Mouse (Mus musculus) embryo, embryonic 10 days (tissue): ENCODE results near the gene Enkd1.

Source experiments
- DNase-seq: peaks from one replicate; pipeline ENCODE4 v3.0.0-alpha.2; 2015; ENCODE audit warnings: low spot score

Gene Enkd1

DNA sequence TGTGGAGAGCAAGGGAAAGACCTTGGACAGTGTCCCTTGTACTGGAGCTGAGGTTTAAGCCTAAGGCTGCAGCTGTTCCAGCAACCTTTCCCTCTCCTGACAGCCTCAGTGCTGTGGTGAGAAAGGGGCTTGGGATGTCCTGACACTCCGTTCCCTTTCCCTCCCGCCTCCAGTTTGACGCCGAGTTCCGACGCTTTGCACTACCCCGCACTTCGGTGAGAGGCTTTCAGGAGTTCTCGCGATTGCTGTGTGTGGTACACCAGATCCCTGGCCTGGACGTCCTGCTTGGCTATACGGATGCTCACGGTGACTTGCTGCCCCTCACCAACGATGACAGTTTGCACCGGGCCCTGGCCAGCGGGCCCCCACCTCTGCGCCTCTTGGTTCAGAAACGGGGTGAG is 6.0 kb downstream of the Enkd1 start:
- peak; percentile 34 for DNase-seq

DNA sequence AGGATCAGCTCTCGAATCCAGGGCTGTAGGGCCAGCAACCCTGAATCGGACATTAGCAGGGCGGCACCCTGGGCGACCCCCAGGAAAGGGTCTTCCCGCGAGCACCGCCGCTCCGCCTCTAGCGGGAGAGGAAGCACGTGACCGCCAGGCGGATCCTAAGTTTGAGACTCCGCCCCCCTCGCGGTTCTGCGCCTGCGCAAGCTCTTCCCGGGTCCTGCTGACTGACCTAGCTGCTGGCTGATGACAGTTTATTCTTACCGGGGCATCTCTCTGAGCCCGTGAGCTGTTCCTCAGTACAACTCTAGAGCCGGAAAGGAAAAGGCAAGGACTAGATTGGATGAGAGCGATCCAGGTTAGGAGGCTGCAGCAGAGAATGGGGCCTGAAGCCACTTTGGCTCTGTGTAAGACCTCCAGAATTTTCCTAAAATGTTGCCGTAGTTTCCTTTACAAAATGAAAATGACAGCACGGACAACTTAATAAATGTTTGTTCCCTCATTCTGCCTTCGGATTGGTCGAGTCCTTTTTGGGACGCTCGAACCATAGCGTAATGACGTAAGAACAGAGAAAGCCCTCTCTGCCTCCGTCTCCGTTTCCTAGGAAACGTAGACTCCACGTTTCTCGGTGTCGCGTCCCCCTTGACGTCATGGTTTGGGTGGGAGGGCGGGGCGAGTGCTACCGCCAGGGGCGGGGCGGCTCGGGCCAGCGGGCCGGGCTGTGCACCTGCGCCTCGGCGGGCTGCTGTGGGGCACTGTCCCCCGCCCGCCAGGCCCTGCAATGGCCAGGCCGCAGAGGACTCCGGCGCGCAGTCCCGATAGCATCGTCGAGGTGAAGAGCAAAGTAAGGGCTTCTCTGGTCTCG is 6.8 kb downstream of the Enkd1 start, which contains the start of the genes Acd and Pard6a:
Gene Acd (minus strand): TSS at position 137 of the 859 bp plus-strand sequence.
Gene Pard6a (plus strand): TSS at position 183 of the 859 bp plus-strand sequence.
- peak; percentile 98 for DNase-seq

DNA sequence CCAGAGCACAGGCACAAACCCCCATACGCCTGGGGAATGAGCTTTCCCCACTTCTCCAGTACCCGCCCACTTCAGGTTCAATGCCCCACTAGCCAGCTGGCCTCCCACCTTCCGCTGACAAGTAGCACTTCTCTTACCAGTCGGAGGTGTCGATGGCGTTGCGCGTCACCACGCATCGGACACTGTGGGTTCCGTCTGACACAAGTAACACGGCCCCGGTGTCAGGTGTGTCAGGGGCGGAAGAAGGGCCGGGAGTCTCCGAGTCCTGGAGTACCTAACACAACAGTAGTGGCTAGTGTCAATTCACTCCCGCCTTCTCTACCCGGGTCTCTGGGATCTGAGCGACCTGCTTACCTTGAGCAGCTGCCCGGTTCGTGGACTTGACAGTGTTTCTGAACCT is 7.4 kb downstream of the Enkd1 start:
- DNase-seq = peak; percentile 66

DNA sequence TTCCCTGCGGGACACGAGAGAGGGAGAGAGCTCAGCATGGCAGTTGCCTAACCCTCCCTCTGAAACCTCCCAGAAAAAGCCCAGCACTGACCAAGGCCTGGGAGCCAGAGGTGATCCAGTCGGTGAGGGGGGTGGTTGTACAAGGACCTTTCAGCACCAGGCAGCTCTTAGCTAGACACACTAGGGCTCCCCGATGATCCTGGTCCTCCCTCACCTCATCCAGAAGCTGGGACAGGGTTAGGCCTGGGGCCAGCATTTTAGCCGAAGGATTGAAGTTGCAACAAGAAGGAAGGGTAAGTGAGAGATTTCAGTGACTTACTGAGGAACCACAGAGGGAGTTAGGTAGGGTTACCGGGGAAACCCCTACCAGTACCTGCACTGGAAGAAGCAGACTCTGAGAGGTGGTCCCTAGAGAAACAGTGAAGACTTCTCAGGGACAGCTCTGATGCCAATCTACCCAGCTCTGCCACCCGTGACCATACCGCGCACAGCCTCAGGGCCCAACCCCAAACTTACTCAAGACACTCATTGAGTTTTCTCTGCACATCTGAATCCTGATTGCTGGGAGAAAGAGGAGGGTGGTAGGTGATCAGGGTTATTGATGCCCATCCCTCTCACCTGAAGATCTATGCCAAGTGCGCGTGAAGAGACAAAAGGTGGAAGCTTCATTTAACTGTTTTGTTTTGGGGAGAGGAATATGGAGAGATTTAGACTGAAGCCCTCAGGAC is 8.4 kb downstream of the Enkd1 start:
- DNase-seq = no peak

DNA sequence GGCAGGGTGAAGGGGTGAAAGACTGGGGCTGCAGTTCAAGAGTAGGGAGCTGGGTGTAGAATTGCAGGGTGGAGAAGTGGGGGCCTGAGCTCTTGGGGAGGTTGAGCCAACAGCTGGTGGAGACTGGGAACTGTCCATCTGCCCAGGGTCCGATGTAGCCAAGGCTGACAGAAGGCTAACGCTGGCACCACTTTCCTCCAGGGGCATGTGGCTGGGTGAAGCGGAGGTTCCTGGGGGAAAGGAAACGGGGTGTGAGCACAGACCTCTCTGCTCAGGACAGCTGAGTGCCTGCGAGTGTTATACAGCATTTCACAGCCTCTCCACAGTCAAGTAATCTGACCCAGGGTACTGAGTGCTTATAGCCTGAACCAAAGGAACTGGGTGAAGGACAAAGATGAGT is 9.3 kb downstream of the Enkd1 start:
- DNase-seq = no peak

DNA sequence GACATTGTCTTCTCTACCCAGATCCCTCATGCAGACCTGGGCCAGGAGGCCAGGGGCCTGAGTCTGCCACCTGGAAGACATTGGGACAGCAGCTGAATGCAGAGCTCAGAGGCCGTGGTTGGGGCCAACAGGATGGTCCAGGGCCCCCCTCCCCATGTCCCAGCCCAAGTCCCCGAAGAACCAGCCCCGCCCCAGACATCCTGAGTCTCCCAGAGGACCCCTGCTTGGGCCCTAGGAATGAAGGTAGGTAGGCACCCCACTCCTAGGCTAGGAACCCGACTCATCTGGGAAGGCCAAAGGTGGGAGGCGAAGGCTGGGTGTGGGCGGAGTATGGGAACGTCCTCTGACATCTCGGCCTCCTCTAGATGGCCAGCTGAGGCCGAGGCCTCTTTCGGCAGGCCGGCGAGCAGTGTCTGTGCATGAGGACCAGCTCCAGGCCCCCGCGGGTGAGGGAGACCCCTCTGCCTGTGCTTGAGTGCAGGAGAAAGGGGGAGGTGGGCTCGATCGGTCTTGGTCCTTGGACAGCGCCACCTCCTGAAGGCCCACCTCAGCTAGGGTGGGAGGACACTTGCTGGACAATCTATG is 10.7 kb downstream of the Enkd1 start:
- no peak for DNase-seq

DNA sequence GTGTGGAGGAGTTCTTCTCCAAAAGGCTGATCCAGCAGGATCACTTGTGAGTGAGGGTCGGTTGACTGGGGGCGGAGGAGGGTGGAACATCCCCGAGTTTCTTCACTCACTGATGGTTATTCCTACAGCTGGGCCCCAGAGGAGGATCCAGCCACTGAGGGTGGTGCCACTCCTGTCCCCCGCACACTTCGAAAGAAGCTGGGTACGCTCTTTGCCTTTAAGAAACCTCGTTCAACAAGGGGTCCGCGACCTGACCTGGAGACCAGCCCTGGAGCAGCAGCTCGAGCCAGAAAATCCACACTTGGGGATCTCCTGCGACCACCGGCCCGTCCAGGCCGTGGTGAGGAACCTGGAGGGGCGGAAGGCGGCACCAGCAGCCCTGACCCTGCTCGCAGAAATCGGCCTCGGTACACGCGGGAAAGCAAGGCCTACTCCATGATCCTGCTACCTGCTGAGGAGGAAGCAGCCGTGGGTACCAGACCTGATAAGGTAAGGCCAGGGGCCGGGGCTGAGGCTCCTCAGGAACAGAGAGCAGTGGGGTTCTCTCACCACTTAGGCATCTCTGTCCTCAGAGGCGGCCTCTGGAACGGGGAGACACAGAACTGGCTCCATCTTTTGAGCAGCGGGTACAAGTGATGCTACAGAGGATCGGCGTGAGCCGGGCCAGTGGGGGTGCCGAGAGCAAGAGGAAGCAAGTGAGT is 12.8 kb downstream of the Enkd1 start:
- no peak for DNase-seq

DNA sequence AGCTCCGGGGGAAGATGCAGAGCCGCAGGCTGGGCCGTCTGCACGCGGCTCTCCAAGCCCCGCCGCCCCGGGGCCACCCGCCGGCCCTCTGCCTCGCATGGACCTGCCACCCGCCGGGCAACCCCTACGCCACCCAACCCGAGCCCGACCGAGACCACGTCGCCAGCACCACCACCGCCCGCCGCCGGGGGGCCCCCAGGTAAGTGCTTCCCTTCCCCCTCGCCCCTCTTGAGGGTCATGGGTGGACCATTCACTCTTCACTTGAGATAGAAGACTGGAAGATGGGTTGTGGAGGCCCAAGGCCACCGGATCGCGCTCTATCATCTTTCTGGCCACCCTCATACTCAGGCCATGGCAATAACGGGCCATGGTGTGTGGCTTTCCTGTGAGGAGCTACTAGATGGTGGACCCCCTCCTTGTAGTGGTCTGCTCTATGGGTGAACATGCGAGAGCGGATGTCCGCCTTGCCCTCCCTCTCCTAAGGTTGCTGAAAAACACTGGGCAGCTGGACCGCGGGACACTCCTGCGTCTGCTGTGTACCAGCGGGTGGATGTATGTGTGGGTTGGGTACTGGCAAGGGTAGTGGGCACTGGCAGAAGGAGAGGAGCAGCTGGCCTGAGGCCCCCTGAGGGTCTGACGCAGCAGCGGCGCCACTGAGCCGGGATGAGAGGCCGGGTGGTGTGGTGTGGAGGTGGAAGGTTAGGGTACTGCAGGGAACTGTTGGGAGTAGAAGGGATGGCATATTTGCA is 13.8 kb downstream of the Enkd1 start:
- no peak for DNase-seq

DNA sequence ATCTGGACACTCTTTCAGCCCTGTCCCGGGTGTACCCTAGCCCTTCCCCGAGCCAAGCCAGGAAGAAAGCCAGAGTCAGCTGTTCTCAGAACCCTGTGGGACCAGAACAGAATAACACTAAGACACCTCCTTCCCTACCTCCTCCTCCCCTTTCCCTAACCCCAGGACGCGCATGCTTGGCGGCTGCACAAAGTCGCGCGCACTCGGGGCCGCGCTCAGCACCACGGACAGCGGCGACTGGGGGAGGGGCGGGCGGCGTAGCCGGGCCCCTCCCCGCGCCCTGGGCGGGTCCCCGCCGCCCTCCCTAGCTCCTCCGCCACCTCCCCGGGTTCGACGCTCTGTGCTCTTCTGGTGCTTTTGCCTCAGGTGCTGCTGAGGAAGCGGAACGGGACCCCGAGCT is 14.4 kb downstream of the Enkd1 start:
- peak; percentile 56 for DNase-seq

DNA sequence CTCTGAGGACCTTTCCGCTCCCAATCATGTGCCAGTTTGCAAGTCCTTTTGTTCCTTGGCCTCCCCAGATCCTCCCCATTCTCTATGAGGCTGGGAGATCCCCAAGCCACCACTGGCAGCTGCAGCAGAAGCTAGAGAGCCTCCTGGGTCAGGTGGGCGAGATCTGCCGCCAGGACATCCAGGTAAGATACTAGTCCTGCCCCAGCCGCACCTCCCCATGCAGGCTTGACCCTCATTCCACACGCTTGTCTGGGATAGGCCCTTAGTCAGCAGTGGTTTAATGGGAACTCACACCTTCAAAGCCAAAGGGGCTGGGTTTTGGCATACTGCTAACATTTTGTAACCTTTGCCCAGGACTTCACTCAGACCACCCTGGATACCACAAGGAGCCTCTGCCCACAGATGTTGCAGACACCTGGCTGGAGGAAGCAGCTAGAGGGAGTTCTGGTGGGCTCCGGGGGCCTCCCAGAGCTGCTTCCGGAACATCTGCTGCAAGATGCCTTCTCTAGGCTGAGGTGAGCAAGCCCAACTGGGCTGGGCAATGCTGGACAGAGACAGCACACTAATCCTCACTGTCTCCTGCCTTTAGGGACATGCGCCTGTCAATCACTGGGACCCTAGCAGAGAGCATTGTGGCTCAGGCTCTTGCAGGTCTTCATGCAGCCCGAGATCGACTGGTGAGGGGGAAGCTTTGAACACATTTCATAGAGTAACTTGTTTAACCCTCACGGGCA is 15.4 kb downstream of the Enkd1 start:
- no peak for DNase-seq

DNA sequence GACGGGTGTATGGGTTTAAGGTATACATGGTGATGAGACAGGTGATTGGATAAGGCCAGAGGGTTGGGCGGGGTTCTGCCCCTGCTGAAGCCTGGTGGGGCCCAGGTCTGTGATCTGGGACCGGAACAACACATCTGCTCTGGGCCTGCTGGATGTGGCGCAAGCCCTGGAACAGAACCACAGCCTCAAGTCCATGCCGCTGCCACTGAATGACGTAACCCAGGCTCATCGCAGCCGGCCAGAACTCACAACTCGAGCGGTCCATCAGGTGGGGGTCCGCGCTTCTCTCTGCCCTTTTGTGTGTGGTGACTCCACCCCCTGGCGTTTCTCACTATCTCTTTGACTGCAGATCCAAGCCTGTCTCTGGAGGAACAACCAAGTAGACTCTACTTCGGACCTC is 17.0 kb downstream of the Enkd1 start:
- DNase-seq = no peak

DNA sequence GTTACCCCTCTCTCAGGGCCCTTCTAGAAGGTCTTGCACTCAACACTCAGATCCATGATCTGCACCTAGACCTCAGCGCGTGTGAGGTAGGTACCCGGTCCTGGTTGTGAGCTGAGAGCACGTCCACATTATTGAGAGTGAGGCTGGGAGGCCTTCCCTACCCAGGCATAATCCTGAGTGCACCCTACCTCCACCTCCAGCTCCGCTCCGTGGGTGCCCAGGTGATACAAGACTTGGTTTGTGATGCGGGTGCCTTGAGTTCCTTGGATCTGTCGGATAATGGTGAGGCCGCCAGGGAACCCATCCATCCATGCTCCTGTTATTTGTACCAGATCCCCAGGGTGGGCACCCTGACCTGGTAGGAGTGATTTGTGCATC is 18.0 kb downstream of the Enkd1 start:
- no peak for DNase-seq

DNA sequence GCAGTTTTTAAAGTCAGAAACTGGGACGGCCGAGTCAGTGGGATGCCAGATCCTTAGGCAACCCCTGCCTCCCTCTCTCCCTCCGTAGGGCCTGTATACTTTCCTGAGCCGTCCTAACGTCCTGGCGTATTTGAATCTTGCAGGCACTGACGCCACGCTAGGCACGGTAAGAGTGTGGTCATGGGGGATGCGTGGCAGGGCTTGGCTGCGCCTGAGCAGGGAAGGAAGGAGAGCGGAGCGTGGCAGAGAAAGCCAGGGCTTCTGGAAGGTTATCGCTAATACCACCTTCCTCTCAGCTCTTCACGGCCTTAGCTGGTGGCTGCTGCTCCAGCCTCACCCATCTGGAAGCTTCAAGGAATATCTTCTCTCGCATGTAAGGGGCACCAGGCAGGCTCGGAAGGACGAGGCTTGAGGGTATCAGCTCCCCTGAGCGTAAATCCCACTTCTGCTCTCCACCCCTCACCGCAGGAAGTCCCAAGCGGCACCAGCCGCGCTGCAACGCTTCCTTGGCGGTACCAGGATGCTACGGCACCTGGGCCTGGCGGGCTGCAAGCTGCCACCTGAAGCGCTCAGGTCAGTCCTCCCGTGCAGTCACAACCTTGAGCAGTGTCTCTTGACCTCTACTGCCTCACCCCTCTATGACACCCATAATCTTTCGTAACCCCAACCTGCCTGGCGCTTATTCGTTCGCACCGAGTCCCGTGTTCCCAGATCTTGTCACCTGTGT is 18.6 kb downstream of the Enkd1 start:
- no peak for DNase-seq

DNA sequence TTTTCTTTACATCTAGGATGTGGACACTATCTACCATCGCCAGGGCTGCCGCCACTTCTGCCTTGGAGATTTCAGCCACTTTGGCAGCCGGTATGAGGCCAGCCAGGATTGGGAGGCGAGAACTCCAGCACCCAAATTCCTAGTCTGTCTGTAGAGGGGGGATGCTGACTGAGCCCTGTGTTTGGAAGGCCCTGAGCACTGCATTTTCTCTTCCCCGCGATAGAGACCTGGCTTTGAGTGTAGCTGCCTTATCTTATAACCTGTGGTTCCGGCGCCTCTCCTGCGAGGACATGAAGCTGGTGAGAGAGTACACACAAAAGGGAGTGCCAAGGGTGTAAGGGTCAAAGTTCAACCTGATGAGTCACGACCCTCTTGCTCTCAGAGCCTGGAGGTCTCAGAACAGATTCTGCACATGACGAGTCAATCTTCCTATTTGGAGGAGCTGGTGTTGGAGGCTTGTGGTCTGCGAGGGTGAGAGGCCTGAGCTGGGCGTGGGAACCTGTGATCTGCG is 19.7 kb downstream of the Enkd1 start:
- no peak for DNase-seq

DNA sequence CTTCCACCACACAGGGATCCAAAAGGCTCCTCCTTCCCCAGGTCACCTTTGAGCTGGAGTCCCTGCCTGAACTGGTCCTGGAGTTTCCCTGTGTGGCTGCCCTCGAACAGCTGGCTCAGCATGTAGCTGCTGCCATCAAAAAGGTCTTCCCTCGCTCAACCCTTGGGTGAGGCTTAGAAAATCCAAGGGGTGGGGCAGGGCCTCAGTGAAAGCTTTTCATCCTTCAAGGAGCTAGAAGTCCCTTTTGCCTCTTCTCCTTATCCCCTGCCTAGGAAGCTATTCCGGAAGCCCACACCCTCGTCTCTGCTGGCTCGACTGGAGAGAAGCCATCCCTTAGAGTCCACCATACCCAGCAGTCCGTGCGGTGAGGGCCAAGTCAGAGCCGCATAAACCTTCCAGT is 20.5 kb downstream of the Enkd1 start:
- DNase-seq = no peak

DNA sequence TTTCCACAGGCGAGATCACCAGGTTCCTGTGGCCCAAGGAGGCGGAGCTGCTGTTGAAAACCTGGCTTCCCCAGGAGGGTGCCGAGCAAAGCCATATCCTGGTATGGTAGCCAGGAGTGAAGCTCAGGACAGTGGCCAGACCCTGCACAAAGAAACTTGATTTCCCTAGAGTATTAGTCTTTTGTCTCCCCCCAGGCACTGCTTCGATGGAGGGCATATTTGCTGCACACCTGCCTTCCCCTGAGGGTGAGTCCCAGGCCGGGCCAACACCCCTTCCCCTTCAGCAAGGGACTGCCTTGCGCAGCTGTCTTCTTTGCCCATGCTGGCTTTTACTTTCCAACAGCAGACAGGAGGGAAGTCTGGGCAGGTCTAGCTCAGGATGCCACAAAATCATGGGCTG is 21.5 kb downstream of the Enkd1 start:
- DNase-seq = no peak

DNA sequence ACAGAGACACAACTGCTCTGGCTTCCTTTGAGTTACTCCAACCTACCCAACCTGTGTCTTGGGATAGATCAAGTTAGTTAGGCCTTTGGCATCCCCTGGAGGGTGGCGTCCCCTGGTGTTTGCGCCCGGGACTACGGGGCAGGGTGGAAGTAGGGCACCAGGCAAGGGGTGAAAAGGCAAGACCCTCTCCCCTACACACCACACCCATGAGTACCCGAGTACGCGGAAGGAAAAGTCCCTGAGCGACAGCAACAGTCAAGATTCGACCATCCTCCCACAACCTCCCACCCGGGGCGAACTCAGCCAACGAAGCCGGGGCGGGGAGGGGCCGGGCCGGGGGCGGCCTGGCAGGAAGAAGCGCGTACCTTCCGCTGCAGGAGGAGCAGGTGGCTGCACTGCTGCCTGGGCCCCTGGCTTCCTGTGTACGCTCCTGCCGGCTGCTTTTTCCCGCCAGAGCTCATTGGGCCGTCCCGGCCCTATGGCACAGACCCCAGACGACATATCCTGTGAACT is 22.2 kb downstream of the Enkd1 start, which contains the start of gene Carmil2:
Gene Carmil2 (plus strand): TSS at position 479 of the 513 bp plus-strand sequence.
- DNase-seq = peak; percentile 50

DNA sequence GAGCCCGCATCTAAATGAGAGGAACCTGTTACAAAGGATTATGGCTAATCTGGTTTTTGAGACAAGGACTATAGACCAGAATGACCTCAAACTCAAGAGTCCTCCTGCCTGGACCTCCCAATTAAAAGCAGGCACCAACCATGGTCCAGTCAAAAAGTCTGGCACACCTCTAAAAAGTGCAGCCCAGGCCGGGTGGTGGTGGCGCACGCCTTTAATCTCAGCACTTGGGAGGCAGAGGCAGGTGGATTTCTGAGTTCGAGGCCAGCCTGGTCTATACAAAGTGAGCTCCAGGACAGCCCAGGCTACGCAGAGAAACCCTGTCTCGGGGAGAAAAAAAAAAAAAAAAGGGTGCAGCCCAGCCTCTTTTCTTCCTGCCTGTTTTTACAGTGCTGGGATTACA is 22.7 kb downstream of the Enkd1 start:
- no peak for DNase-seq

DNA sequence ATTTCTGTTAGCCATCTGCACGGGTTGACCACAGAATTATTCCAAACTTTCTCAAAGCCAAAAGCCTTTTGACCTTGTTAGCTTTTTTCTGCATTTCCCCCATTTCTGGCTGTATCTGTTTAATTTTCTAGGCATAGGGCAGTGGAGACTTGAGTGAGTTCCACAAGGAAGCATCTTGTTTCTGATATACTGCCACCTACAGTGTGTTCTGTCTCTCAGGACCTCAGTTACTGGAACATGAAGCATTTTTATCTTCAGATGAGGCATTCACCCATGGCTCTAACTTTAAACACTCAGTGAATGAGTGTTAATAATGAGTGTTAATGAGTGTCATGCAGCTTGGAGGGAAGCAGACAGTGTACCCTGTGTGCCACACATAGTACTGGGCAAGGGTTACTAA is 30.1 kb downstream of the Enkd1 start:
- DNase-seq = no peak

DNA sequence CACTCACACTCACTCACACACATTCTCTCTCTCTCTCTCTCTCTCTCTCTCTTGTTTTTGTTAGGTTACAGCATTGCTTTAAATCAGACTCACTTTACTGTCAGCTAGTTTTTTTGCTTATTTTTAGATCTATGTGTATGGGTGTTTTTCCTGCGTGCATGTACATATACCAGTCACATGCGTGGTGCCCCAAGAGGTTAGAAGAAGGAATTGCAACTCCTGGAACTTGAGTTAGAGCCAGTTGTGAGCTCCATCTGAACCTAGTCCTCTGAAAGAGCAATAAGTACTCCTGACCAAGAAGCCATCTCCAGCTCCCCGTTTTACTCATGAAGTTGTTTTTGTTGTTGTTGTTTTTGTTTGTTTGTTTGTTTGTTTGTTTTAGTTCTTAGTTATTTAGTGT is 46.8 kb downstream of the Enkd1 start:
- peak; percentile 60 for DNase-seq
